In genomic region chr11:70763582-70763935, GRCm38 (mm10) we compare ENCODE assay signal across 8 mouse cellular contexts. TPM values are rescaled to one million over a fixed set of nuclear protein-coding genes. Genes with fewer than 3 reads are reported as not detected.
A peak's percentile ranks its signal among the peaks of the same experiment; 100 is the strongest.
DNase-seq lines count a peak whose midpoint lies in the region; ATAC-seq and TF ChIP-seq lines count a peak whose summit lies in the region.

No protein-coding gene starts in this region.

- TF ChIP-seq CTCF in lung, embryonic 14.5 days (IDR thresholded peaks at IDR 0.05; ENCODE audit: low read depth): no peak

- DNase-seq in lung, embryonic 14.5 days: no peak
- no peak for DNase-seq in lung, postnatal 14 days
- DNase-seq in left cerebral cortex, postnatal 10 days (ENCODE audit: extremely low spot score in 1 of 2, low spot score in 2 of 2): no peak
- no peak for DNase-seq in adrenal gland, postnatal 10 days
- DNase-seq in urinary bladder, postnatal 36 days (ENCODE audit: low spot score in 2 of 2): no peak

- no peaks in the 10 kb centered on the region for H3K4me1 ChIP-seq in lung, embryonic 14.5 days (ENCODE audit: insufficient read depth)
- no peaks in the 10 kb centered on the region for H3K4me1 ChIP-seq in embryonic facial prominence, embryonic 13.5 days
- peaks cover 10% of the 10 kb centered on the region; the same call in 1 of the 2 replicates for H3K4me1 ChIP-seq in kidney, embryonic 15.5 days
- peaks cover 23% of the 10 kb centered on the region for H3K4me1 ChIP-seq in neural tube, embryonic 13.5 days (replicated peaks)

- peaks cover 4% of the 10 kb centered on the region; the same call in 1 of the 2 replicates for H3K36me3 ChIP-seq in lung, embryonic 14.5 days (ENCODE audit: insufficient read depth)
- H3K36me3 ChIP-seq in embryonic facial prominence, embryonic 13.5 days: peaks cover 9% of the 10 kb centered on the region
- peaks cover 9% of the 10 kb centered on the region for H3K36me3 ChIP-seq in kidney, embryonic 15.5 days
- H3K36me3 ChIP-seq in neural tube, embryonic 13.5 days: peaks cover 11% of the 10 kb centered on the region

- peak overlapping the region; percentile 82 for H3K4me2 ChIP-seq in lung, embryonic 14.5 days
- H3K4me2 ChIP-seq in embryonic facial prominence, embryonic 13.5 days: peak overlapping the region; percentile 78
- peak overlapping the region; percentile 66 for H3K4me2 ChIP-seq in kidney, embryonic 15.5 days
- peak overlapping the region; percentile 74 for H3K4me2 ChIP-seq in neural tube, embryonic 13.5 days

- ATAC-seq in lung, embryonic 14.5 days (ENCODE audit: insufficient read depth): no peak
- ATAC-seq in embryonic facial prominence, embryonic 13.5 days (ENCODE audit: insufficient number of reproducible peaks, insufficient read depth, low FRiP score, low TSS enrichment, low read depth): no peak
- no peak for ATAC-seq in kidney, embryonic 15.5 days (replicated peaks; ENCODE audit: low FRiP score)
- ATAC-seq in neural tube, embryonic 13.5 days (ENCODE audit: low read depth): peak; percentile 44

- no peaks in the 10 kb centered on the region for H3K9me3 ChIP-seq in lung, embryonic 14.5 days (ENCODE audit: low read depth, low read length)
- H3K9me3 ChIP-seq in embryonic facial prominence, embryonic 13.5 days: no peaks in the 10 kb centered on the region
- no peaks in the 10 kb centered on the region for H3K9me3 ChIP-seq in kidney, embryonic 15.5 days (replicated peaks)
- H3K9me3 ChIP-seq in neural tube, embryonic 13.5 days: no peaks in the 10 kb centered on the region

- peak overlapping the region; percentile 69 for H3K4me3 ChIP-seq in lung, embryonic 14.5 days (ENCODE audit: low read depth, low read length)
- peak overlapping the region; percentile 78 for H3K4me3 ChIP-seq in embryonic facial prominence, embryonic 13.5 days
- peak overlapping the region; percentile 86 for H3K4me3 ChIP-seq in kidney, embryonic 15.5 days (replicated peaks)
- H3K4me3 ChIP-seq in neural tube, embryonic 13.5 days: peak overlapping the region; percentile 69

- peak overlapping the region; percentile 75; the same call in 1 of the 2 replicates for H3K9ac ChIP-seq in lung, embryonic 14.5 days
- peak overlapping the region; percentile 83 for H3K9ac ChIP-seq in embryonic facial prominence, embryonic 13.5 days
- H3K9ac ChIP-seq in kidney, embryonic 15.5 days: no peak overlapping the region
- H3K9ac ChIP-seq in neural tube, embryonic 13.5 days: peak overlapping the region; percentile 89

- WGBS in lung, embryonic 14.5 days: 22% methylated on average over 3 of the region's 3 CpGs
- 20% methylated on average over 3 of the region's 3 CpGs for WGBS in embryonic facial prominence, embryonic 13.5 days
- WGBS in kidney, embryonic 15.5 days: 13% methylated on average over 3 of the region's 3 CpGs
- WGBS in neural tube, embryonic 13.5 days: 34% methylated on average over 3 of the region's 3 CpGs

- H3K27me3 ChIP-seq in lung, embryonic 14.5 days (ENCODE audit: insufficient read depth, low read length): no peaks in the 10 kb centered on the region
- no peaks in the 10 kb centered on the region for H3K27me3 ChIP-seq in embryonic facial prominence, embryonic 13.5 days
- H3K27me3 ChIP-seq in kidney, embryonic 15.5 days: no peaks in the 10 kb centered on the region
- no peaks in the 10 kb centered on the region for H3K27me3 ChIP-seq in neural tube, embryonic 13.5 days

- H3K27ac ChIP-seq in lung, embryonic 14.5 days (ENCODE audit: low read depth): no peak overlapping the region
- H3K27ac ChIP-seq in embryonic facial prominence, embryonic 13.5 days: peak overlapping the region; percentile 77; the same call in 1 of the 2 replicates
- H3K27ac ChIP-seq in kidney, embryonic 15.5 days: peak overlapping the region; percentile 95
- H3K27ac ChIP-seq in neural tube, embryonic 13.5 days (replicated peaks): peak overlapping the region; percentile 79

- intact Hi-C loops in left cerebral cortex, postnatal 10 days (cut with DNase I): no loop called here

RNA-seq across cellular contexts. Expression of gene Zfp3, which starts 0.5 kb away (rescaled TPM):
- polyA plus RNA-seq in lung, embryonic 14.5 days (2014; fragmentation: Nextera tagmentation; extraction: Ambion mirVana): 4.0 and 4.2 TPM in 2 replicates
- polyA plus RNA-seq in embryonic facial prominence, embryonic 13.5 days (2015; fragmentation: Nextera tagmentation; extraction: Ambion mirVana): 6.0 and 7.6 TPM in 2 replicates
- 6.8 and 8.1 TPM in 2 replicates for polyA plus RNA-seq in kidney, embryonic 15.5 days (2015; fragmentation: Nextera tagmentation; extraction: Ambion mirVana)
- 14.7 and 15.6 TPM in 2 replicates for polyA plus RNA-seq in neural tube, embryonic 13.5 days (2015; fragmentation: Nextera tagmentation; extraction: Ambion mirVana)
- 10 to 100 TPM; 13.8 to 15.8 TPM for total RNA-seq in left cerebral cortex, postnatal 10 days (2021)
- total RNA-seq in adrenal gland, postnatal 10 days (2021): 10 to 100 TPM in 1 of 2 experiments, 1 to 10 TPM in 1; 6.7 to 10.3 TPM

RNA-seq across cellular contexts. Expression of gene Scimp, which starts 48.8 kb away (rescaled TPM):
- not detected in 2 replicates for polyA plus RNA-seq in lung, embryonic 14.5 days (2014; fragmentation: Nextera tagmentation; extraction: Ambion mirVana)
- 0.25 TPM in 1 of 2 replicates, not detected in the other for polyA plus RNA-seq in embryonic facial prominence, embryonic 13.5 days (2015; fragmentation: Nextera tagmentation; extraction: Ambion mirVana)
- 0.25 TPM in 1 of 2 replicates, not detected in the other for polyA plus RNA-seq in kidney, embryonic 15.5 days (2015; fragmentation: Nextera tagmentation; extraction: Ambion mirVana)
- polyA plus RNA-seq in neural tube, embryonic 13.5 days (2015; fragmentation: Nextera tagmentation; extraction: Ambion mirVana): not detected in 2 replicates
- not detected for total RNA-seq in left cerebral cortex, postnatal 10 days (2021)
- under 1 TPM; 0.27 to 0.57 TPM for total RNA-seq in adrenal gland, postnatal 10 days (2021)
